Mouse (Mus musculus): ENCODE results near the gene Zfp628.
"Not testable (repeated sequence)": the region's sequence is repeated elsewhere in the genome, so short reads cannot be mapped to it uniquely, and the experiment has no call there.

Gene Zfp628

GRCm38 (mm10) chr7:4915007-4915665 is at the start of gene Zfp628:
TSS of gene Zfp628 (plus strand) at chr7:4915217.
- peak; percentile 93 to 94 for DNase-seq

GRCm38 (mm10) chr7:4865579-4866493 is 49.2 kb upstream of the Zfp628 start:
- peak; percentile 93 to 95 for DNase-seq

GRCm38 (mm10) chr7:4866631-4867180 is 48.3 kb upstream of the Zfp628 start:
- no peak for DNase-seq

GRCm38 (mm10) chr7:4870133-4870532 is 44.9 kb upstream of the Zfp628 start, which contains the start of gene Isoc2b:
TSS of gene Isoc2b (minus strand) at chr7:4870258.
- no peak for DNase-seq

GRCm38 (mm10) chr7:4876753-4877221 is 38.2 kb upstream of the Zfp628 start, which contains the start of gene Isoc2a:
TSS of gene Isoc2a (plus strand) at chr7:4877153.
- DNase-seq, result peak; percentile 83 to 90

- DNase-seq, result no peak
Observed at GRCm38 (mm10) chr7:4877226-4877625, 37.8 kb upstream of the Zfp628 start.

GRCm38 (mm10) chr7:4878186-4878585 is 36.8 kb upstream of the Zfp628 start:
- DNase-seq, result peak; percentile 51 to 56

- not testable (repeated sequence) for DNase-seq
Observed at GRCm38 (mm10) chr7:4879036-4879435, 36.0 kb upstream of the Zfp628 start.

GRCm38 (mm10) chr7:4886680-4887079 is 28.3 kb upstream of the Zfp628 start:
- DNase-seq, result no peak

GRCm38 (mm10) chr7:4895186-4895585 is 19.8 kb upstream of the Zfp628 start:
- DNase-seq, result no peak

- no peak for DNase-seq
Observed at GRCm38 (mm10) chr7:4898851-4899648, 16.0 kb upstream of the Zfp628 start.

- no peak for DNase-seq
Observed at GRCm38 (mm10) chr7:4899649-4900522, 15.1 kb upstream of the Zfp628 start.

- no peak for DNase-seq
Observed at GRCm38 (mm10) chr7:4900523-4900851, 14.5 kb upstream of the Zfp628 start.

- peak; percentile 40 to 41 for DNase-seq
Observed at GRCm38 (mm10) chr7:4901171-4901570, 13.8 kb upstream of the Zfp628 start.

GRCm38 (mm10) chr7:4902404-4902803 is 12.6 kb upstream of the Zfp628 start:
- no peak for DNase-seq

GRCm38 (mm10) chr7:4906466-4906950 is 8.5 kb upstream of the Zfp628 start, which contains the start of gene Gm36210:
TSS of gene Gm36210 (minus strand) at chr7:4906516.
- DNase-seq, result no peak

- peak; percentile 49 to 52 for DNase-seq
Observed at GRCm38 (mm10) chr7:4911561-4911960, 3.5 kb upstream of the Zfp628 start.

- no peak for DNase-seq
Observed at GRCm38 (mm10) chr7:4912248-4912647, 2.8 kb upstream of the Zfp628 start.

GRCm38 (mm10) chr7:4915669-4916416 is 826 bp downstream of the Zfp628 start:
- peak in 1 of 2 experiments; percentile 27 for DNase-seq

- no peak for DNase-seq
Observed at GRCm38 (mm10) chr7:4917494-4917893, 2.5 kb downstream of the Zfp628 start.

Measured in thymus, postnatal 36 days (tissue).